Mouse (Mus musculus) central nervous system, embryonic 18 days (tissue): ENCODE results near the gene Tenm4. TPM values are rescaled to one million over a fixed set of nuclear protein-coding genes. Genes with fewer than 3 reads are reported as not detected.

Experiments
- polyA plus RNA-seq: library from polyadenylated mRNA; depleted of rRNA; stranded (reverse); fragments of >200 nt; gene quantifications from 2 replicates; pipeline ENCODE4 v1.2.3, GENCODE M21; 2012; rRNA removed

Gene Tenm4
- polyA plus RNA-seq, result 18.8 and 19.5 TPM in 2 replicates

DNA sequence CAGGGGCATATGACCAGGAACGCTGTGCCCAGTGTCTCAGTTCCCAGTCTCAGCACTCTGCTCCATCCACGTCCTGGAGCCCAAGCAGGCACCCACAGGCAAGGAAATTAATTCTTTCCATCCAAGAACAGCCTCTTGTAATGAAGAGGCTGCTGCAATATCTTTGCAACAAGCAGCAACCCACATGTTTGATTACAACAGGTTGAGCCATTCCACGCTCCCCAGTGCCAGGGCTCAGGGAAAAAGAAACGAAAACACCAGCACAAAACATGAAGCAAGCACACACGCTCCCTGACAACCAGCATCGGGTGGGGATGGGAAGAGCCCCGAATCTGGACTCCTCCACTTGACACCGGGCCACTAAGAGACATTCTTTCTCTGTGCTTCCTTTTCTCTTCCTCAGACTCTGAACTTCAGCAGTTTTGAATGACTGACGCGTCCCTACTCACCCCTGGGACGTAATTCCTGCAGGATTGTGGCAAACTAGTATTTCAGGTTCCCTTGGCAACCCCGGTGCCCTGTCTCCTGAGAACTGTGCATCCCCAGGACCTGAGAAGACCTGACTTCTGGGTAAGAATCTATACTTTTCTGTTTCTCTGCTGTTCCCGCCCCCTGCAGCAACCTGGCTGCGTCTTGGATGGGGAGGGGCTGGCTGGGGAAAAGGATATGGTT, at the start of gene Tenm4:
TSS of gene Tenm4 (plus strand) at position 323 of the 672 bp plus-strand sequence.

DNA sequence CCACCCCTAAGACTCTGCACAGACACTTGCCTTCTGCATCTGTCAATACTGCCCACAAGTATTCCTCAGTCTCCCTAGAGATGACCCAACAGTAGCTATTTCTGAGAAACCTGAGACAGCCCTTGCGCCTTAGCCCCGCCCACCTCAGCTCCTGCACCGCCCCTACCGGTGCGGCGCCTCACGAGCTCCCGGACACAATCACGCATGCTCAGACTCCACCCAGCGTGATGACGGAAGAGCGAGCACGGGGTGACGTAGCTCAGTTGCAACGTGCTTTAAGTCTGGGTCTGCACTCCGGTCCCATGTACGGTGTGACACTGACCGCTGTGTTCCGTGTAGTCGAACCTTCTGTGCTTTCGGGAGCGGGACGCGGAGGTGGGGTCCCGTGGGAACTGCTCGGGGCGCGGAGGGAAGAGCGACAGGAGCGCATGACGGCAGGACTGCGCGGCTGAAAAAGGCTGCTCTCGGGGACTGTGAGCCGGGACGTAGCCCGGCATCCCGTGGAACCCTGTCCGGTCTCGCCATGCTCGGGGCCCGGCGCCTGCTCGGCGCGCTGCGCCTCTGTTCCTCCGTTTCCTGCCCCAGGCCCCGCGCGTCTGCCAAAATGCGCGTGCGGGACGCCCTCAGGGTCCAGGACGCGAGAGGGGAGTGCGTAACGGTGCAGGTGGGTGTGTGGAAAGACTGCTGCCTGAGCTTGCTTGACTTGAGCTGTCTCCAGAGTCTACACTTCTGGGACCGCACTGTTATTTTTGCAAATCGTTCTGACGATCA, 780.4 kb downstream of the Tenm4 start, which contains the start of gene Nars2:
TSS of gene Nars2 (plus strand) at position 225 of the 771 bp plus-strand sequence.

